Mouse (Mus musculus): ENCODE measurements around the gene Rpl26. TPM values are rescaled to one million over a fixed set of nuclear protein-coding genes. Genes with fewer than 3 reads are reported as not detected.

The Rpl26 gene
- total RNA-seq, 2 experiments from 2014 or later: 5,943 to 6,111 TPM

DNA sequence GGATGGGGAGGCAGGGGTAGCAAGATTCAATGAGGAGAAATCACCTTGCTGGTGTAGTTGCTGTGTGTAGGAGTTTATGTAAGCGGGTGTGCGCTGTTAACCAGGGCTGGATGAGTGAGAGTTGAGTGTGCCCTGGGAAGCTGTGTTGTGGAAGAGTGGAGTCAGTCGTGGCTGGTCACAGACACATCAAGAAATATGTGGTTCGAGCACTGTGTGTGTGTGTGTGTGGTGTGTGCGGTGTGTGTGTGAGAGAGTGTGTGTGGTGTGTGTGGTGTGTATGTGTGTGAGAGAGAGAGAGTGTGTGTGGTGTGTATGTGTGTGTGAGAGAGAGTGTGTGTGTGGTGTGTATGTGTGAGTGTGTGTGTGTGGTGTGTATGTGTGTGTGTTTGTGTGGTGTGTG, 54.1 kb downstream of the Rpl26 start:
- ATAC-seq (replicated peaks; ENCODE audit: low FRiP score, low TSS enrichment, poor library complexity, severe bottlenecking): no peak

DNA sequence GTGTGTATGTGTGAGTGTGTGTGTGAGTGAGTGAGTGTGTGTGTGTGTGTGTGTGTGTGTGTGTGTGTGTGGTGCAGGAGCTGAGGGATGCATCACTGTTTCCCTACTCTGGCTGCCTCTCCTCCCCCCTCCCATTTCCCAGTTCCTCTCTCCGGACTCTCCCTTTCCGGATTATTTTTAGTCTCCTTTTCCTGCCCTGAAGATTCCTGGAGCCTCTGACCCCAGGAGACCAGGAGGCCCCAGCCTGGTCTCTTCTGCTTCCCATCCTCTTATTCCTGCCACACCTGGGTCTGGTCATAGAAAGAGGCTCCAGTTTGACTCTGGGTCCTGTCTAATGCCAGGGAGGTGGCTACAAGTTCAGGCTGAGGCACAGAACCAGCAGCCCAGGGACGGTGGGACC, 54.7 kb downstream of the Rpl26 start:
- no peak for ATAC-seq (replicated peaks; ENCODE audit: low FRiP score, low TSS enrichment, poor library complexity, severe bottlenecking)

Other genes with a start within 250 kb of the Rpl26 start
- 100 and 113 TPM in 2 replicates for gene Myh10, start 210.0 kb upstream of the Rpl26 start, total RNA-seq (2014; fragmentation: Nextera tagmentation)
- 42.2 and 49.5 TPM in 2 replicates for gene Myh10, start 210.0 kb upstream of the Rpl26 start, total RNA-seq (2017)
- 22.5 and 35.7 TPM in 2 replicates for gene Ndel1, start 29.7 kb upstream of the Rpl26 start, total RNA-seq (2014; fragmentation: Nextera tagmentation)
- 45.6 and 99.1 TPM in 2 replicates for gene Ndel1, start 29.7 kb upstream of the Rpl26 start, total RNA-seq (2017)
- not detected in 2 replicates for gene Rnf222, start 13.0 kb upstream of the Rpl26 start, total RNA-seq (2014; fragmentation: Nextera tagmentation)
- not detected in 2 replicates for gene Rnf222, start 13.0 kb upstream of the Rpl26 start, total RNA-seq (2017)
- gene Odf4, start 25.5 kb downstream of the Rpl26 start, total RNA-seq (2014; fragmentation: Nextera tagmentation): not detected in 2 replicates
- not detected in 2 replicates for gene Odf4, start 25.5 kb downstream of the Rpl26 start, total RNA-seq (2017)
- not detected in 2 replicates for gene Arhgef15, start 55.9 kb downstream of the Rpl26 start, total RNA-seq (2014; fragmentation: Nextera tagmentation)
- not detected in 2 replicates for gene Arhgef15, start 55.9 kb downstream of the Rpl26 start, total RNA-seq (2017)
- gene Slc25a35, start 66.5 kb downstream of the Rpl26 start, total RNA-seq (2014; fragmentation: Nextera tagmentation): 2.6 and 3.6 TPM in 2 replicates
- 1.1 and 4.5 TPM in 2 replicates for gene Slc25a35, start 66.5 kb downstream of the Rpl26 start, total RNA-seq (2017)
- gene Rangrf, start 73.6 kb downstream of the Rpl26 start, total RNA-seq (2014; fragmentation: Nextera tagmentation): 240 and 254 TPM in 2 replicates
- 69.1 and 104 TPM in 2 replicates for gene Rangrf, start 73.6 kb downstream of the Rpl26 start, total RNA-seq (2017)
- 101 and 128 TPM in 2 replicates for gene Pfas, start 106.9 kb downstream of the Rpl26 start, total RNA-seq (2014; fragmentation: Nextera tagmentation)
- gene Pfas, start 106.9 kb downstream of the Rpl26 start, total RNA-seq (2017): 53.9 and 77.9 TPM in 2 replicates
- gene Ctc1, start 114.3 kb downstream of the Rpl26 start, total RNA-seq (2014; fragmentation: Nextera tagmentation): 40.4 and 46.7 TPM in 2 replicates
- gene Ctc1, start 114.3 kb downstream of the Rpl26 start, total RNA-seq (2017): 9.6 and 20.4 TPM in 2 replicates
- gene Aurkb, start 144.1 kb downstream of the Rpl26 start, total RNA-seq (2014; fragmentation: Nextera tagmentation): 118 and 122 TPM in 2 replicates
- 60.0 and 75.0 TPM in 2 replicates for gene Aurkb, start 144.1 kb downstream of the Rpl26 start, total RNA-seq (2017)
- gene Borcs6, start 158.1 kb downstream of the Rpl26 start, total RNA-seq (2014; fragmentation: Nextera tagmentation): 0.46 and 7.0 TPM in 2 replicates
- 3.5 TPM in 2 replicates for gene Borcs6, start 158.1 kb downstream of the Rpl26 start, total RNA-seq (2017)
- 33.8 and 51.0 TPM in 2 replicates for gene Tmem107, start 169.2 kb downstream of the Rpl26 start, total RNA-seq (2014; fragmentation: Nextera tagmentation)
- gene Tmem107, start 169.2 kb downstream of the Rpl26 start, total RNA-seq (2017): 16.2 and 33.4 TPM in 2 replicates
- gene Vamp2, start 186.9 kb downstream of the Rpl26 start, total RNA-seq (2014; fragmentation: Nextera tagmentation): 46.7 and 60.3 TPM in 2 replicates
- gene Vamp2, start 186.9 kb downstream of the Rpl26 start, total RNA-seq (2017): 7.5 and 15.7 TPM in 2 replicates
- 11.3 and 17.6 TPM in 2 replicates for gene Per1, start 193.6 kb downstream of the Rpl26 start, total RNA-seq (2014; fragmentation: Nextera tagmentation)
- 4.7 and 12.5 TPM in 2 replicates for gene Per1, start 193.6 kb downstream of the Rpl26 start, total RNA-seq (2017)
- gene Hes7, start 218.8 kb downstream of the Rpl26 start, total RNA-seq (2014; fragmentation: Nextera tagmentation): not detected in 2 replicates
- not detected in 2 replicates for gene Hes7, start 218.8 kb downstream of the Rpl26 start, total RNA-seq (2017)
- gene 9130213A22Rik, start 221.0 kb downstream of the Rpl26 start, total RNA-seq (2014; fragmentation: Nextera tagmentation): not detected in 2 replicates
- gene 9130213A22Rik, start 221.0 kb downstream of the Rpl26 start, total RNA-seq (2017): not detected in 2 replicates
- gene Aloxe3, start 224.3 kb downstream of the Rpl26 start, total RNA-seq (2014; fragmentation: Nextera tagmentation): not detected in 2 replicates
- not detected in 2 replicates for gene Aloxe3, start 224.3 kb downstream of the Rpl26 start, total RNA-seq (2017)